Mouse (Mus musculus): ENCODE measurements around the gene Gm49673. TPM values are rescaled to one million over a fixed set of nuclear protein-coding genes. Genes with fewer than 3 reads are reported as not detected.
"Not testable (repeated sequence)": the region's sequence is repeated elsewhere in the genome, so short reads cannot be mapped to it uniquely, and the experiment has no call there.

The Gm49673 gene
- 0.22 TPM in 1 of 2 replicates, not detected in the other for polyA plus RNA-seq (2015; fragmentation: Nextera tagmentation; extraction: Ambion mirVana)

DNA sequence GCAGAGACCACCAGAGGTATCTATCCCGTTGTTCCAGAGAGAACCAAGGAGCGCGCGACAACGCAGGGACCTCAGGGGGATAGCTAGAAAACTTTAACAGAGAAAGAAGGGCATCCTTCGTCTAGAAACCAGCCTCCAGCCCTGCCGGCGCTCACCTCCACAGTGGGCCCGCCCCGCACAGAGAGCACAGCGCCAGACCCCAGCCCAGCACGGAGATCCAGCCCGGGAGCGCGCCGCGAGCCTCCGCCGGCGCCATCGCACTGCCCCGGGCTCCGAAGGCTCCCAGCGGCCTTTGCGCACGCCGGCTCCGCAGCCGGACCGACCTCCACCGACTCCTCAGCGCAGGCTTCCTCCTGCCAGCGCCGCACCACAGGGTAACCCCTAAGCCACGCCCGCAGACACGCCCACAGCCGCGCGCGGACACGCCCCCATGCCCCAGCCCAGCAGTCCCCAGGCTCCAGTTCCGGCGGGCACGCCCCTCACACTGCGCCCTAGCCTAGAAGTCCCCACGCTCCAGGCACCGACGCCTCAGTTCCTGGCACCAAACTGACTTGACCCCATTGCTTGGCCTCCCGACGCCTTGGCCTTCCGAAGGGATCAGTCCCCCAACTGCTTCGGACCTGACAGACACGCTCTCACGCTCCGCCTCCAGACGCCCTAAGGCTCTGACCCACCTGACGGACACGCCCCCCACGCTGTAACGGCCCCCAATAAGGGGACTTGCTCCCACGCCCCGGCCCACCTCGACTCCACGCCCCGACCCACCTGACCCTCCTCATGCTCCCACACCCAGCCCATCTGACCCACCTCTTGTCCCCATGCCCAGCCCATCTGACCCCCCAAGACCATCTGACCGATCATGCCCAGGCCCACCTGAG is at the start of gene Gm49673, which contains the start of gene Rnaset2a:
Gene Gm49673, minus strand, starts transcription at position 350 of the 878 bp plus-strand sequence.
Gene Rnaset2a, minus strand, starts transcription at position 659 of the 878 bp plus-strand sequence.
- H3K27ac ChIP-seq (ENCODE audit: low read length); H3K4me1 ChIP-seq (ENCODE audit: control insufficient read depth, insufficient read depth, low read length); H3K27me3 ChIP-seq (ENCODE audit: control insufficient read depth, insufficient read depth, low read depth, low read length); H3K9me3 ChIP-seq (replicated peaks; ENCODE audit: control insufficient read depth, low read length, poor library complexity, severe bottlenecking); H3K36me3 ChIP-seq (ENCODE audit: control insufficient read depth, insufficient read depth, low read length): not testable (repeated sequence)
- under 1% methylated on average over 46 of the region's 67 CpGs for WGBS
- ATAC-seq: peak; percentile 95
- H3K4me2 ChIP-seq (ENCODE audit: low read length): peak within 1 kb of the TSS; percentile 65
- peak within 1 kb of the TSS; percentile 48 for H3K4me3 ChIP-seq (ENCODE audit: low read depth, low read length)
- peak within 1 kb of the TSS; percentile 63; the same call in 1 of the 2 replicates for H3K9ac ChIP-seq (ENCODE audit: low read depth, low read length)

DNA sequence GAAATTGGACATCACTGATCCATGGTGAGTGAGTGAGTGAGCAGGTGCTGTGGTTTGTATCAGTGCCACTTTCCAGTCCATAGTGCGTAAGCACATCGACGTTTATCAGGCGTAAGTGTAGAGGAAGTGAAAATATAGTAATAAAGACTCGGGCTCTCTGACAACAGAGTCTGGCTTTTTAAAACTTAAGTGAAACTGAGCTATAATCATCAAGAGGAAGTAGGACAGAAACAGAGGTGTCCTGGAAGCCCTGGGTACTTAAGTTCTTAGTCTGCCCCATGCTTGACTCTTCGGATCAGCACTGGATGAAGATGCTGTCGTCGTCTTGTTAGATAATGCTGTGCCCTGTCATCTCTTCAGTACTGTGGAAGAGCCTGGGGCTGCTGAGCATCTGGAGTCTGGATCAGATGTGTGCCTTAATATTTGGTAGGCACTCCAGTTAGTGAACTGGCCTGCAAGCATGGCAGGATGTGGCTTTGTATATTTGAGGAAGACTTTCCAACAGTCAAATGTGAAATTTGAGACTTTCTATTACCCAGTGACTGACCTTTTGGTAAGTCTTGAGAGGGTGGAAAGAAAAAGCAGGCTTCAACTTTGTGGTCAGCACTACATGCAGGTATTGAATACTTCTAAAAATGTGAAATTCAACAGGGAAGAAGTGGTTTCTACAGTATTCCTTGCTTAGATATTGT is 48.2 kb upstream of the Gm49673 start:
- H3K4me1 ChIP-seq (ENCODE audit: control insufficient read depth, insufficient read depth, low read length): no peaks in the 10 kb centered on the region
- H3K4me3 ChIP-seq (ENCODE audit: low read depth, low read length): no peak overlapping the region
- H3K4me2 ChIP-seq (ENCODE audit: low read length): no peak overlapping the region
- no peak overlapping the region for H3K27ac ChIP-seq (ENCODE audit: low read length)
- ATAC-seq: no peak
- no peaks in the 10 kb centered on the region for H3K9me3 ChIP-seq (replicated peaks; ENCODE audit: control insufficient read depth, low read length, poor library complexity, severe bottlenecking)
- H3K27me3 ChIP-seq (ENCODE audit: control insufficient read depth, insufficient read depth, low read depth, low read length): no peaks in the 10 kb centered on the region
- WGBS: 97% methylated on average over 8 of the region's 8 CpGs
- peaks cover 5% of the 10 kb centered on the region; the same call in 1 of the 2 replicates for H3K36me3 ChIP-seq (ENCODE audit: control insufficient read depth, insufficient read depth, low read length)
- H3K9ac ChIP-seq (ENCODE audit: low read depth, low read length): no peak overlapping the region

DNA sequence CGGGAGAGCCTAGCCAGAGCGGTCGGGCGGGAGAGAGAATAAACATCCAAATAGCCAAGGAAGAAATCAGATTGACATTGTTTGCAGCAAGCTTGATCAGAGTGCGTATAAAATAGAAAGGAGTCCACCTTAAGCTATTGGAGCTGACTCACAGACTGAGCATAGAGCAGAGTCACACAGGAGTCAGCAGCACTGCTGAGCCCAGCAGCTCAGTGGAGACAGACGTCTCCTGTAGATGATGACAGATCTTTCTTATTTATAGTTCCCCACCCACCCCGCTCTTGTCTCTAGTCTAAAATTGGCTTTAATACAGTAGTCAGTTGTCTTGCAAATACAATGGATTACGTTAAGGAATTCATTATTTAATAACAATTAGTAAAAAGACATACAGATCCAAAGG is 46.1 kb upstream of the Gm49673 start:
- Histone ChIP-seq H3K4me1 (ENCODE audit: control insufficient read depth, insufficient read depth, low read length) (no peaks in the 10 kb centered on the region), H3K9ac (ENCODE audit: low read depth, low read length) (no peak overlapping the region), H3K4me3 (ENCODE audit: low read depth, low read length) (no peak overlapping the region), H3K36me3 (ENCODE audit: control insufficient read depth, insufficient read depth, low read length) (peaks cover 6% of the 10 kb centered on the region; the same call in 1 of the 2 replicates), H3K27me3 (ENCODE audit: control insufficient read depth, insufficient read depth, low read depth, low read length) (no peaks in the 10 kb centered on the region), H3K4me2 (ENCODE audit: low read length) (no peak overlapping the region), H3K27ac (ENCODE audit: low read length) (no peak overlapping the region), H3K9me3 (replicated peaks; ENCODE audit: control insufficient read depth, low read length, poor library complexity, severe bottlenecking) (no peaks in the 10 kb centered on the region)
- no peak for ATAC-seq
- 94% methylated on average over 8 of the region's 8 CpGs for WGBS

DNA sequence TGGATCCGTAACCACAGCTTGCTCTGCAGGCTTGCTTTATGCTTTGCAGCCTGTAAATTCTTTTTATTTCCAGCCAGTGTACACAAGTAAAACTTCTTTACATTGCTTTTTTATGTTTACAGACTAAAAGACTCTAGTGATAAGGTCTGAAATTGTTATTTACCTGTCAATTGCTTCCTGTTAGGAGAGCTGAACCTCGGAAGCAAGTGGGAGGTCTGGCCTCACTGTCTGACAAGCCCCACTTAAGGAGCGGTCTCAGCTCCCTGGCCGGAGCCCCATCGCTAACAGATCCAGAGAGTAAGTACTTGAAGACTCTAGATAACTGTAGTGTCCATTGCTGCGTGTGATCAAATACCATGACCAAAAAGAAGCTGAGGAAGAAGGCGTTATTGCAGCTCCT is 36.6 kb upstream of the Gm49673 start:
- Histone ChIP-seq H3K4me1 (ENCODE audit: control insufficient read depth, insufficient read depth, low read length) (no peaks in the 10 kb centered on the region), H3K9me3 (replicated peaks; ENCODE audit: control insufficient read depth, low read length, poor library complexity, severe bottlenecking) (no peaks in the 10 kb centered on the region), H3K4me3 (ENCODE audit: low read depth, low read length) (no peak overlapping the region), H3K4me2 (ENCODE audit: low read length) (no peak overlapping the region), H3K36me3 (ENCODE audit: control insufficient read depth, insufficient read depth, low read length) (peaks cover 25% of the 10 kb centered on the region), H3K27ac (ENCODE audit: low read length) (no peak overlapping the region), H3K27me3 (ENCODE audit: control insufficient read depth, insufficient read depth, low read depth, low read length) (no peaks in the 10 kb centered on the region), H3K9ac (ENCODE audit: low read depth, low read length) (no peak overlapping the region)
- no peak for ATAC-seq
- WGBS: 92% methylated on average over 7 of the region's 7 CpGs

DNA sequence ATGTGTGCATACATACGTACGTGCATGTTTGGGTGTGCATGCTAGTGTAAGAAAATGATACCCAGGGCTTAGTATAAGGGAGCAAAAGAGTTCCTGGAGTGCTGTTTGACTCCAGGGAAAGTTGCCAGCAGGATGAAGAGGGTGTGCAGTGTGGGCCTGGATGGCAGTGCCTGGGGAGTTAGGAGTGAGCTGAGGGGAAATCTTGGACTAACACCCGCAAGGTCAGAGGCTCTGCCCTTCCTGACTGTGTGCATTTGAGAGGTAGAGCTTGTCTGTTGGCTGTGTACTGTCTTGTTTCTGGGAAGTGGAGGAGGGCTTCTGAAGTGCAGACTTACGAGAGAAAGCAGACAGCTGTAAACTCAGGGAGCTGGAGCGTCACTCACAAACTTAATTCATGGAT is 36.2 kb upstream of the Gm49673 start:
- Histone ChIP-seq H3K4me3 (ENCODE audit: low read depth, low read length) (no peak overlapping the region), H3K9me3 (replicated peaks; ENCODE audit: control insufficient read depth, low read length, poor library complexity, severe bottlenecking) (no peaks in the 10 kb centered on the region), H3K27ac (ENCODE audit: low read length) (no peak overlapping the region), H3K27me3 (ENCODE audit: control insufficient read depth, insufficient read depth, low read depth, low read length) (no peaks in the 10 kb centered on the region), H3K4me2 (ENCODE audit: low read length) (no peak overlapping the region), H3K4me1 (ENCODE audit: control insufficient read depth, insufficient read depth, low read length) (no peaks in the 10 kb centered on the region), H3K36me3 (ENCODE audit: control insufficient read depth, insufficient read depth, low read length) (peaks cover 26% of the 10 kb centered on the region), H3K9ac (ENCODE audit: low read depth, low read length) (no peak overlapping the region)
- 91% methylated on average over 5 of the region's 5 CpGs for WGBS
- ATAC-seq: no peak

DNA sequence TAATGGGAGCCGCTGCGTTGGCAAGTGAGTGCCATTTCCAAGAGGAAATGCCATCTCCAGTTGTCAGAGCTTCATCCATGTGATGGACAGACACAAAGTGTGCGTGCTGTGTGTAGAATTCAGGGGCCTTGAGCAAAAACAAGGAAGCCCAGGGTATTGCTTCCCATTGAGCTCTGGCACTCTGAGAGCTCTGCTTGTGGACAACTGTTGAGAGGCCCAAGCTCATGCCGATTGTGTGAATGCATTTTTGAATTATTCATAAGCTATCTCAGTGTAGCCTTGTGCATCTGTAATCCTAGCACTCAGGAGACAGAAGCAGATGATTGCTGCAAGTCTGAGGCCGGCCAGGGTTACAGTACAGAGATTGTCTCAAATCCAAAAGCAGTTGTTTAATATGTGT is 29.5 kb upstream of the Gm49673 start:
- ATAC-seq: peak; percentile 64; the same call in 1 of the 2 replicates
- Histone ChIP-seq H3K27ac (ENCODE audit: low read length) (no peak overlapping the region; the same call in 1 of the 2 replicates), H3K9ac (ENCODE audit: low read depth, low read length) (no peak overlapping the region), H3K4me1 (ENCODE audit: control insufficient read depth, insufficient read depth, low read length) (no peaks in the 10 kb centered on the region), H3K36me3 (ENCODE audit: control insufficient read depth, insufficient read depth, low read length) (peaks cover 25% of the 10 kb centered on the region), H3K9me3 (replicated peaks; ENCODE audit: control insufficient read depth, low read length, poor library complexity, severe bottlenecking) (no peaks in the 10 kb centered on the region), H3K4me2 (ENCODE audit: low read length) (no peak overlapping the region), H3K27me3 (ENCODE audit: control insufficient read depth, insufficient read depth, low read depth, low read length) (no peaks in the 10 kb centered on the region), H3K4me3 (ENCODE audit: low read depth, low read length) (no peak overlapping the region)
- WGBS: 28% methylated on average over 5 of the region's 5 CpGs

DNA sequence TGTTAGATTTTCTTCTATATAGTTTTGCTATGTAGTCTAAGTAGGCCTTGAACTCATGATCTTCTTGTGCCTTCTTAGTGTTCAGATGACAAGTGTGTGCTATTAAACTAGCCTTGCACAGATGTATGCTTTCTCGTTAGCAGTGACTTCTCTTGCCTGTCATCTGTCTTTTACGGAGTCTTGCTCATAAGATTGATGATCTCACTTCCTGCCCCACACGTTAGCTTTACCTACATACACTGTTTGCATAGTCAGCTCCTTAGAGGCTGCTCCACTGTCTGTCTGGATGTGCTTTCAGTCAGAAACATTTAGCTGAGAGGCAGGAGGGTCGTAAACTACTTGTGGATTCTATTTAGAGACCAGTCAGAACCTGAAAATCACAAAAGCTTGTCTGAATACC is 23.5 kb upstream of the Gm49673 start:
- no peak overlapping the region for H3K9ac ChIP-seq (ENCODE audit: low read depth, low read length)
- no peaks in the 10 kb centered on the region for H3K4me1 ChIP-seq (ENCODE audit: control insufficient read depth, insufficient read depth, low read length)
- no peak overlapping the region for H3K4me2 ChIP-seq (ENCODE audit: low read length)
- no peak for ATAC-seq
- H3K4me3 ChIP-seq (ENCODE audit: low read depth, low read length): no peak overlapping the region
- H3K27me3 ChIP-seq (ENCODE audit: control insufficient read depth, insufficient read depth, low read depth, low read length): no peaks in the 10 kb centered on the region
- 88% methylated on average over 4 of the region's 4 CpGs for WGBS
- H3K9me3 ChIP-seq (replicated peaks; ENCODE audit: control insufficient read depth, low read length, poor library complexity, severe bottlenecking): no peaks in the 10 kb centered on the region
- H3K27ac ChIP-seq (ENCODE audit: low read length): no peak overlapping the region
- H3K36me3 ChIP-seq (ENCODE audit: control insufficient read depth, insufficient read depth, low read length): peaks cover 18% of the 10 kb centered on the region

DNA sequence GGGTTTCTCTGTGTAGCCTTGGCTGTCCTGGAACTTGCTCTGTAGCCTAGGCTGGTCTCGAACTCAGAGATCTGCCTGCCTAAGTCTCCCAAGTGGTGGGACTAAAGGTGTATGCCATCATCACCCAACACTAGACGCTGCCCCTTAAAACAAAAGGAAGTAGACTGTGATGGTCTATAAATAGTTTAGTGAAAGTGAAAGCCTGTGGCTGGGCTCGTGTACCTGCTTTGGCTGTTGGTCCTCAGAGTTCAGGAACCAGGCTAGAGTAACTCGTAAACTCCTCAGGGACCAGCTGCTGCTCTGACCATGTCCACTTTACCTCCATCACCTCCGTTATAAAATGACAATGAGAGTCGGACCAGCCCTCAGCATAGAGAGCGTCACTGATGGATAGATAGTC is 22.7 kb upstream of the Gm49673 start:
- WGBS: 95% methylated on average over 7 of the region's 7 CpGs
- Histone ChIP-seq H3K4me2 (ENCODE audit: low read length) (no peak overlapping the region), H3K27ac (ENCODE audit: low read length) (no peak overlapping the region), H3K9ac (ENCODE audit: low read depth, low read length) (no peak overlapping the region), H3K4me3 (ENCODE audit: low read depth, low read length) (no peak overlapping the region), H3K36me3 (ENCODE audit: control insufficient read depth, insufficient read depth, low read length) (peaks cover 14% of the 10 kb centered on the region; the same call in 1 of the 2 replicates), H3K4me1 (ENCODE audit: control insufficient read depth, insufficient read depth, low read length) (no peaks in the 10 kb centered on the region), H3K27me3 (ENCODE audit: control insufficient read depth, insufficient read depth, low read depth, low read length) (no peaks in the 10 kb centered on the region), H3K9me3 (replicated peaks; ENCODE audit: control insufficient read depth, low read length, poor library complexity, severe bottlenecking) (no peaks in the 10 kb centered on the region)
- no peak for ATAC-seq

DNA sequence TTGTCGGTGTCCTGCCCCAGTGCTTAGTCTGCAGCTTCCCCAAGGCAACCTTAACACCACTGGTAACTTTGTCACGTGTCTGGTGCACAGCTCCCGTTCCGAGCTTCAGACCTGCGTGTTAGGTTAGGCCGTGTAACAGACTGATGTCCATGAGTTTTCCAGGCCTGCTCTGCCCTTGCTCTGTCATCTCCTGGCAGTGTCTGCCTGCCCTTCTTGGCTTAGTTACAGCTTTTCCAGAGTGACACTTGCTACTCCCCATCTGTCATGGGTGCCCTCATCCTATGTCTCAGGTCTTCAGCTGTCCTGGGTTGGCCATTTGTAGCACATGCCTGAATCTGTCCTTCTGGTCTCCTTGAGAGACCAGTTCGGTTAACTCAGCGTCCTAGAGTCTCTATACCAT is 19.8 kb upstream of the Gm49673 start:
- not testable (repeated sequence) for ATAC-seq; H3K9me3 ChIP-seq (replicated peaks; ENCODE audit: control insufficient read depth, low read length, poor library complexity, severe bottlenecking); H3K4me1 ChIP-seq (ENCODE audit: control insufficient read depth, insufficient read depth, low read length); H3K4me3 ChIP-seq (ENCODE audit: low read depth, low read length); H3K27me3 ChIP-seq (ENCODE audit: control insufficient read depth, insufficient read depth, low read depth, low read length); H3K4me2 ChIP-seq (ENCODE audit: low read length); H3K9ac ChIP-seq (ENCODE audit: low read depth, low read length); H3K36me3 ChIP-seq (ENCODE audit: control insufficient read depth, insufficient read depth, low read length); H3K27ac ChIP-seq (ENCODE audit: low read length)
- WGBS: 90% methylated on average over 5 of the region's 8 CpGs
